Mouse (Mus musculus): ENCODE data around the gene Kat6b.

Kat6b gene

GRCm38 (mm10) chr14:21481231-21481630 is at the start of gene Kat6b:
Gene Kat6b (plus strand): TSS chr14:21481434.
- DNase-seq (ENCODE audit: low read depth, low spot score) = peak; percentile 96

GRCm38 (mm10) chr14:21433415-21433814 is 47.8 kb upstream of the Kat6b start:
- no peak for DNase-seq (ENCODE audit: low read depth, low spot score)

GRCm38 (mm10) chr14:21433995-21434394 is 47.2 kb upstream of the Kat6b start:
- DNase-seq (ENCODE audit: low read depth, low spot score) = no peak

- DNase-seq (ENCODE audit: low read depth, low spot score) = no peak
These were observed 46.5 kb upstream of the Kat6b start for GRCm38 (mm10) chr14:21434686-21435085.

- DNase-seq (ENCODE audit: low read depth, low spot score) = no peak
These were observed 41.4 kb upstream of the Kat6b start for GRCm38 (mm10) chr14:21439785-21440184.

- DNase-seq (ENCODE audit: low read depth, low spot score) = no peak
These were observed 40.7 kb upstream of the Kat6b start for GRCm38 (mm10) chr14:21440526-21440925.

- no peak for DNase-seq (ENCODE audit: low read depth, low spot score)
These were observed 39.3 kb upstream of the Kat6b start for GRCm38 (mm10) chr14:21441772-21442533.

- DNase-seq (ENCODE audit: low read depth, low spot score) = no peak
These were observed 28.7 kb upstream of the Kat6b start for GRCm38 (mm10) chr14:21452581-21452980.

GRCm38 (mm10) chr14:21453896-21454295 is 27.3 kb upstream of the Kat6b start:
- no peak for DNase-seq (ENCODE audit: low read depth, low spot score)

GRCm38 (mm10) chr14:21455654-21456350 is 25.4 kb upstream of the Kat6b start:
- DNase-seq (ENCODE audit: low read depth, low spot score) = no peak

GRCm38 (mm10) chr14:21456526-21456925 is 24.7 kb upstream of the Kat6b start:
- DNase-seq (ENCODE audit: low read depth, low spot score) = no peak

GRCm38 (mm10) chr14:21457876-21458275 is 23.4 kb upstream of the Kat6b start:
- no peak for DNase-seq (ENCODE audit: low read depth, low spot score)

- peak; percentile 71 for DNase-seq (ENCODE audit: low read depth, low spot score)
These were observed 22.5 kb upstream of the Kat6b start for GRCm38 (mm10) chr14:21458696-21459095.

- no peak for DNase-seq (ENCODE audit: low read depth, low spot score)
These were observed 22.1 kb upstream of the Kat6b start for GRCm38 (mm10) chr14:21459163-21459562.

GRCm38 (mm10) chr14:21462398-21462797 is 18.8 kb upstream of the Kat6b start:
- no peak for DNase-seq (ENCODE audit: low read depth, low spot score)

GRCm38 (mm10) chr14:21463117-21463712 is 18.0 kb upstream of the Kat6b start:
- no peak for DNase-seq (ENCODE audit: low read depth, low spot score)

GRCm38 (mm10) chr14:21470386-21470785 is 10.8 kb upstream of the Kat6b start:
- DNase-seq (ENCODE audit: low read depth, low spot score) = no peak

GRCm38 (mm10) chr14:21471975-21472374 is 9.3 kb upstream of the Kat6b start:
- DNase-seq (ENCODE audit: low read depth, low spot score) = peak; percentile 58

- peak; percentile 97 for DNase-seq (ENCODE audit: low read depth, low spot score)
These were observed 6.6 kb upstream of the Kat6b start for GRCm38 (mm10) chr14:21474593-21475132.

- DNase-seq (ENCODE audit: low read depth, low spot score) = no peak
These were observed 4.1 kb upstream of the Kat6b start for GRCm38 (mm10) chr14:21477181-21477580.

- peak; percentile 69 for DNase-seq (ENCODE audit: low read depth, low spot score)
These were observed 1.7 kb upstream of the Kat6b start for GRCm38 (mm10) chr14:21479566-21479965.

GRCm38 (mm10) chr14:21480191-21480590 is 1.0 kb upstream of the Kat6b start:
- peak; percentile 75 for DNase-seq (ENCODE audit: low read depth, low spot score)
